Mouse (Mus musculus): ENCODE data around the gene Ppp4r2. TPM values are rescaled to one million over a fixed set of nuclear protein-coding genes. Genes with fewer than 3 reads are reported as not detected.

Ppp4r2 gene
- 10 to 100 TPM; 70.5 to 87.0 TPM for total RNA-seq (2021)
- long read RNA-seq, experiment 1, full-length matches to known transcripts: 46 of 52 reads
- long read RNA-seq, experiment 1, partial matches to known transcripts: 2 of 52 reads
- long read RNA-seq, experiment 1, other reads (novel, unspliced or antisense): 4 of 52 reads
- long read RNA-seq, experiment 2, full-length matches to known transcripts: 15 of 17 reads
- long read RNA-seq, experiment 2, partial matches to known transcripts: 1 of 17 reads
- long read RNA-seq, experiment 2, other reads (novel, unspliced or antisense): 1 of 17 reads

GRCm38 (mm10) chr6:100833355-100833754, at the start of gene Ppp4r2:
Ppp4r2 (plus strand) TSS chr6:100833622.
- DNase-seq: peak; percentile 93 to 96

- no peak for DNase-seq
Measured at GRCm38 (mm10) chr6:100787726-100788125, 45.7 kb upstream of the Ppp4r2 start.

- peak; percentile 1 to 15 for DNase-seq
Measured at GRCm38 (mm10) chr6:100789161-100789560, 44.3 kb upstream of the Ppp4r2 start.

- no peak for DNase-seq
Measured at GRCm38 (mm10) chr6:100792055-100792659, 41.3 kb upstream of the Ppp4r2 start.

GRCm38 (mm10) chr6:100792973-100793769, 40.3 kb upstream of the Ppp4r2 start:
- DNase-seq: no peak

GRCm38 (mm10) chr6:100795797-100796196, 37.6 kb upstream of the Ppp4r2 start:
- DNase-seq: no peak

GRCm38 (mm10) chr6:100799290-100799689, 34.1 kb upstream of the Ppp4r2 start:
- no peak for DNase-seq

- DNase-seq: no peak
Measured at GRCm38 (mm10) chr6:100799766-100800165, 33.7 kb upstream of the Ppp4r2 start.

GRCm38 (mm10) chr6:100800497-100800955, 32.9 kb upstream of the Ppp4r2 start:
- DNase-seq: peak; percentile 76

- DNase-seq: peak; percentile 44 to 46
Measured at GRCm38 (mm10) chr6:100802381-100803083, 30.9 kb upstream of the Ppp4r2 start.

GRCm38 (mm10) chr6:100803250-100803649, 30.2 kb upstream of the Ppp4r2 start:
- no peak for DNase-seq

GRCm38 (mm10) chr6:100807187-100807586, 26.2 kb upstream of the Ppp4r2 start:
- no peak for DNase-seq

- DNase-seq: no peak
Measured at GRCm38 (mm10) chr6:100807746-100808145, 25.7 kb upstream of the Ppp4r2 start.

GRCm38 (mm10) chr6:100808221-100808778, 25.1 kb upstream of the Ppp4r2 start:
- no peak for DNase-seq

- no peak for DNase-seq
Measured at GRCm38 (mm10) chr6:100810117-100810516, 23.3 kb upstream of the Ppp4r2 start.

- DNase-seq: no peak
Measured at GRCm38 (mm10) chr6:100811731-100812130, 21.7 kb upstream of the Ppp4r2 start.

- DNase-seq: no peak
Measured at GRCm38 (mm10) chr6:100821367-100821766, 12.1 kb upstream of the Ppp4r2 start.

GRCm38 (mm10) chr6:100823356-100823755, 10.1 kb upstream of the Ppp4r2 start:
- DNase-seq: no peak

- DNase-seq: no peak
Measured at GRCm38 (mm10) chr6:100824381-100824965, 8.9 kb upstream of the Ppp4r2 start.

GRCm38 (mm10) chr6:100826046-100826445, 7.4 kb upstream of the Ppp4r2 start:
- DNase-seq: no peak

GRCm38 (mm10) chr6:100828565-100828964, 4.9 kb upstream of the Ppp4r2 start:
- DNase-seq: no peak

GRCm38 (mm10) chr6:100829770-100830169, 3.7 kb upstream of the Ppp4r2 start:
- no peak for DNase-seq
